Mouse (Mus musculus): ENCODE data around the gene Gm11639.

The Gm11639 gene

GRCm38 (mm10) chr11:104685548-104685947 is at the start of gene Gm11639:
Gene Gm11639 (plus strand): TSS chr11:104685707.
- no peak for DNase-seq

GRCm38 (mm10) chr11:104637010-104637409 is 48.5 kb upstream of the Gm11639 start:
- no peak for DNase-seq

- DNase-seq = no peak
Observed at GRCm38 (mm10) chr11:104638006-104638405, 47.5 kb upstream of the Gm11639 start.

DNA sequence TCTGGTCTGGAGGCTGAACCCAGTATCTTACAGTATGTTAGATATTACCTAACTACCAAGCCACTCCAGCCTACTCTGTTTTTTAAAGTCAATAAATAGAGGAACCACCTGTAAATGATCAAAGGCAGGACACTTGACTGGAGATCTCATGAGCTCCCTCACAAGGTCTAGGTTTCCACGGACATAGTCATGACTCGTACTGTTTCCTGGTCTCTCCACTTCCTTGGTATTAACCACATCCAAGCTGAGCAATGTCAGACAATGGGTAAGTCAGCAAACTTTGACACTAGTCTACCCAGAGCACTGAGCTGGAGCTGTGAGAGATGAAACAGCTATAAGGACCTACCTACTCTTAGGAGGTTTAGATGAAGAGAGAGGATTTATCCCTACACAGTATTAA is 46.6 kb upstream of the Gm11639 start:
- no peak for DNase-seq

DNA sequence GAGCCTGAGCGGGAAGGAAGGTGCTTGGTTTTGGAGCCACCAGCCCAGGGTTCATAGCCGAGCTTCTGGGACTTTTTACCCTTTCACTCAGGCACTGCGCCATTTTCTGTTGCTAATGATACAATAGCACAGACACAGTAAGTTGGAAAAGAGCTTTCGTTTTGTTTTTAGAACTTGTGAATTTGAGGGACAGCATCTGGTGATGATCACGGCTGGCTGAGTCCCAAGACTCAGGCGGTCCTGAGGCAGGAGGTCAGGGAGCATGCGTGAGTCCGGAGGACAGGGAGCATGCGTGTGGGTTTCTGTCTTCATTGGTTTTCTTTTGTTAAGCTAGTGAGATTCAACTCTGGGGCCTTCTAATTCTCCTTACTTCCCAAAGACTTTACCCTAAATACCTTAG is 45.9 kb upstream of the Gm11639 start:
- DNase-seq = no peak

- no peak for DNase-seq
Observed at GRCm38 (mm10) chr11:104640894-104641293, 44.6 kb upstream of the Gm11639 start.

GRCm38 (mm10) chr11:104643236-104643635 is 42.3 kb upstream of the Gm11639 start:
- DNase-seq = no peak

DNA sequence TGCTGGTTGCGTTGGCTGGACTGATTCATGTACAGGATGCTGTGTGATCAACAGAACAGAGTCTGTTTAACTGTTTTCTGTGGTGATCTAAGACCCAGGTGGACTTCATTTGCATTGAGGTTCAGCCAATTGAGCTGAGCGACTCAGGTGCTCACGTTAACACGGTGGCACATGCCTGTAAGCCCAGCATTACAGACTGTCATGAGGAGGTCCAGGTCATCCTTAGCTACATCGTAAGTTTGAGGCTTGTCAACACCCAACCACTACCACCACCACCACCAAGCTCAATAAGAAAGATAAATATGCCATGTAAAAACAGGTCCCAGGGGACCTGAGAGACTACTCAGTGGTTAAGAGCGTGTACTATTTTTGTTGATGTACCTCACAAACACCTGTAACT is 40.1 kb upstream of the Gm11639 start:
- DNase-seq = no peak

- DNase-seq = no peak
Observed at GRCm38 (mm10) chr11:104646173-104646572, 39.3 kb upstream of the Gm11639 start.

DNA sequence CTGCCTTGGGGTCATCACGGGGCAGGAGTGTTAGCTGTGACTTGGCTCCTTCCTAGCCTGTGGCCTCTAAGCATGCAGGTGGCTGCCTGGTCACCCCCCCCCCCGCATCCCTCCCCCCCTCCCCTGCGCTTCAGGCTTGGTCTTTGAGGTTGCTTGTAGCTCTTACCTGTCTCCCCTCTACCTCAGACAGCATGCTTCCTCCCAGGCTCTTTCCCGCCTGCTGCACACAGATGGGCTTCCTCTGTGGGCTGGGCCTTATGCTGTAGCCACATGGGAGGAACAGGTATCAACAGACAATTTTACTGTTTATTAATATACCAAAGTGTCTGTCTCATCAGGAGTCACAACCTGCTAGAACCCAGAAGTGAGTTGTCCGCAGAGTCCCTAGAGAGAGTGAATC is 38.9 kb upstream of the Gm11639 start:
- DNase-seq = no peak

- DNase-seq = no peak
Observed at GRCm38 (mm10) chr11:104647188-104647867, 38.2 kb upstream of the Gm11639 start.

DNA sequence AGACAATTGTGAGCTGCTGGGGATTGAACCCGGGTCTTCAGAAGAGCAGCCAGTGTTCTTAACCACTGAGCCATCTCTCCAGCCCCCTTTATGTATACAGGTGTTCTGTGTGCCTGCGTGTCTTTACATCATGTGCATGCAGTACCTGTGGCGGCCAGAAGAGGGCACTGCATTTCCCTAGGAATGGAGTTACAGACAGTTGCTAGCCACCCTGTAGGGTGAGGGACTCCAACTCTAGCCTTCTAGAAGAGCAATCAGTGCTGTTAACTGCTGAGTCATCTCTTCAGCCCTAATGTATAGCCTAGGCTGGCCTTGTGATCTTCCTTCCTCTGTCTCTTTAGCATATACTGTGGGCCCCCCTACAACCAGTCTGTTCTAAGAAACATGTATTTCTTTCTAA is 36.9 kb upstream of the Gm11639 start:
- no peak for DNase-seq

- no peak for DNase-seq
Observed at GRCm38 (mm10) chr11:104660599-104660998, 24.9 kb upstream of the Gm11639 start.

- DNase-seq = no peak
Observed at GRCm38 (mm10) chr11:104661106-104661505, 24.4 kb upstream of the Gm11639 start.

GRCm38 (mm10) chr11:104661531-104662205 is 23.8 kb upstream of the Gm11639 start:
- no peak for DNase-seq

GRCm38 (mm10) chr11:104662573-104662972 is 22.9 kb upstream of the Gm11639 start:
- no peak for DNase-seq

GRCm38 (mm10) chr11:104663241-104663877 is 22.1 kb upstream of the Gm11639 start:
- no peak for DNase-seq

DNA sequence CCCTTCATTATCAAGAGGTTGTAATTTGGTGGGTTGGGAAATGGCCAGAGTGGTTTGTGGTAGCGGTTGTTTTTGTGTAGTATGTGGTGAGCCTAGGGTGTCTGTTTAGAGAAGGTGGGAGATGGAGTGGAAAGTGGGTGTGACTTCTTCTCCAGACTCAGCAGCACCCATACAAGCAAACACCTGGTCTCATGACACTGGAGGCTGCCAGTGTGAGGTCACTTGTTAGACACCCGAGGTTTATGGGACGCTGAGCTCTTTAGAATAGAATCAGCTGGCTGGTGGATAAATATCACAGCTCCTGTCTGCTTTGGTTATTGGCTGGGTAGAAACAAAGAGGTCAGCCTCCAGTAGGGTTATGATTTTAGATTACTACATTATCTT is 21.6 kb upstream of the Gm11639 start:
- DNase-seq = no peak

DNA sequence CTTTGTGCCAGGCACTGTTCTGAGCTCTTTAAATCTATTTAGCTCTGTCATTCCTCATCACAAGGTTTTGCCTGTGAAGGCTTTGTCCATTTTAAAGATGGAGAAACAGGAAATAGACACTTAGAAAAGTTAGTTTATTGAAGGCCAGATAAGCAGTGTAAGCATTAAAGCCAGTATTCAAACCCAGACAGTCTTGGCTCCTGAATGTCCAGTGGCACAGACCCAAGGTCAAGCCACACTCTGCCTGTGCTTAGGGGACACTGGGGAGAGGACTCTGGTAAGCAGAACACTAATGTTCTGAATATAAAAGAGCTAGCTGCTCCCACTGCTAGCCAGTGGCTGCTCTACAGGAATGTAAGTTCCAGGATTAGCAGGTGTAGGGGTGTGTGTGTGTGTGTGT is 21.1 kb upstream of the Gm11639 start:
- no peak for DNase-seq

- no peak for DNase-seq
Observed at GRCm38 (mm10) chr11:104667399-104667798, 18.1 kb upstream of the Gm11639 start.

DNA sequence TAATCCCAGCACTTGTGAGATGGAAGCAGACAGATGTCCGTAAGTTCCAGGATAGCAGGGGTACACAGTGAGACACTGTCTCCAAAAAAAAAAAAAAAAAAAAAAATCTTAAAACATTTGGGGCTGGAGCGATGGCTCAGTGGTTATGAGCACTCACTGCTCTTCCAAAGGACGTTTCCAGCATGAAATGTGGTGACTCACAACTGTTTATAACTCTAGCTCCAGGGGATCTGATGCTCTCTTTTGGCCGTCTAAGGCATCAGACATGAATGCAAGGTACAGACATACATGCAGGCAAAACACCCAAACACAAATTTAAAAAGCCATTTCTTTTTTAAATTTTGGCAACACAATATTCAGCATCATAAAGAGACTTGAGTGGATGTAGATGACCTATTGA is 12.1 kb upstream of the Gm11639 start:
- no peak for DNase-seq

DNA sequence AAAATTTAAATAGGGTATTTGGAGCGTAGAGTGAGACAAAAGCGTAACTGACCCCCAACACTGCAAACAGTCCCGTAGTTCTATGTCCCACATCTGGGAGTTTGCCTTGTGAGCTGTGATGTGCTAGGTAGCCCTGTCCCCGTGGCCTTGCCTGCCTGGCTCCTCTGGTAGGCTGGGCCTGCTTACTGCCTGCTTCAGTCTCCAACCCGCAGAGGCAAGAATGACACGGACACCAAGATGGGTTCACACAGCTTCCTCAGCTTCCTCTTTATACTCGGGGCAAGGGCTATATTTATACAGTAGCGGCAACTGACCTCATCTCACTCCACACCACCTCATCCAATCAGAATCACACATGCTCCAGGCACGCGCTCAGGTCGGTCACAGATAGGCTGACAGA is 10.7 kb upstream of the Gm11639 start:
- no peak for DNase-seq

GRCm38 (mm10) chr11:104693235-104693634 is 7.7 kb downstream of the Gm11639 start:
- DNase-seq = no peak

GRCm38 (mm10) chr11:104704097-104704496 is 18.6 kb downstream of the Gm11639 start:
- DNase-seq = no peak

Measured in kidney, adult 18-20 months (tissue).